Mouse (Mus musculus) retina, postnatal 7 days (tissue): ENCODE data around the gene Mef2a.

Experiments used
- DNase-seq: peaks from one replicate; pipeline ENCODE4 v3.0.0-alpha.2; 2012; ENCODE audit warnings: low read depth, low spot score

Gene Mef2a

DNA sequence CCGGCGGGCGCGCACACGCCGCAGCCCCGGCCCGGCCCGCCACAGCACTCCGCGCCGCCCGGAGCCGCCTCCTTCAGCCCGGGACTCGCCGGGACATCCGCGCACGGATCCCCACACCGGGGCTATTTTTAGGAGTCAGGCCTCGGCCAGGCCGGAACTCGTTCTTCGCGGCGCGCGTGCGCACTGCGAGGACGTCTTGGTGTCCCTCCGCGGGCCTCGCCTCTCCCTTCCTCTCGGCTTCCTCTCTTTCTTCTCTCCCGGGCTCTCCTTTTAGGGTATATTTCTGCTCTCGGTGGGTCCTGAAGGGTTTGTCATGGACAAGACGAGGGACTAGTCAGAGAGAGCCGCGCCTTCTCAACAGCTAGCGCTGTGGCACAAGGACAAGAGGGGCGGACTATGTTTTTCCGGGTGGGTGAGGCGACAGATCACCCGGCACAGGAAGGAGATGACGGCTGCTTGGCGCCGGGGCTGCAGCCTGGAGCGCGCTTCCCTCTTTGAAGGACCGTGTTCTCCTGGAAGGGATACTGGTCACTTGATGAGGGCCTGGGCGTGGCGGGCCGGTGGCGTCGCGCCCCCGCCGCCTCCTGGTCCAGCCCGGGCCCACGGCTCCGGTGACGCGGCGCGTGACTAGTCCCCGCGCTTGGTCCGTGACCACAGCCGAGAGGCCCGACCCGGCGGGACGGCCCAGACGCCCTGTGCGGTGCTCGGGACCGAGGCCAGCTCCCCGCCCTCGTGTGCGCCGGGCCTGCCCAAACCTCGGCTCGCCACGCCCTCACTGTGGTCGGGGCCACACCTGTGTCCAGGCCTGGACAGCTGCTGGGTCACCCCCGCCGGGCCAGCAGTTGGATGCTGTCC lies at the start of gene Mef2a:
Mef2a (minus strand) TSS at position 130 of the 855 bp plus-strand sequence.
- peak; percentile 93 for DNase-seq

DNA sequence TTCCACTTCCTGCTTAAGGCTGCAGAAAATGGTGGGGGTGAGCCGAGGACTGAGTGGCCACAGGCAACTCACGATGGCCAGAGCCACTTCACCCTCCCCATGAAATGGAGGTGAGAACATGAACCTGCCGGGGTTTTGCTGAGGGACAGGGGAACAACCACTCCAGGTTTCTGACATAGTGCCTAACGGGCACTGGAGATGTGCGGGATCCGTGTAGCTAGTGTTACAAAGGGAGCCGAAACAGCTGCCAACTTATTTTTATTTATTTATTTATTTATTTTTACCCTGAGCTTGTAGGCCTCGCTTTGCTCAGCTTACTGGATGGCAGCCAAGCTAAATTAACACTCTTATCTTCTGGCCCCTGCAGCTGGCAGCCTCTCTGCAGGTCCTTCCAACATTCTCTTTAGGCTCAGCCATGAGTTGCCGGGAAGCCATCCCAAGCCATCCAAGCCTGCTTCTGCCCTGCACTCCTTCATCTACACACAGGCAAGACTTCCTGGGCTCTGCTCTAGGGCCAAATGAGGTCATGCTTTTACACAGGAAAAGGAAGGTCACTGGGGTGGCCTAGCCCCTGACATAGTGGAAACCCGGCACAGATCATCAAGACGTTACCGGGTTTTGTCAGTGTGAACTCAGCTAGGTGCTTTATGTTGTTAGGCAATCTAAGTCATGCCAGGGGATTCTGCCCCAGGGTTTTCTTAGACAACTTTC lies 49.0 kb upstream of the Mef2a start:
- peak; percentile 24 for DNase-seq

DNA sequence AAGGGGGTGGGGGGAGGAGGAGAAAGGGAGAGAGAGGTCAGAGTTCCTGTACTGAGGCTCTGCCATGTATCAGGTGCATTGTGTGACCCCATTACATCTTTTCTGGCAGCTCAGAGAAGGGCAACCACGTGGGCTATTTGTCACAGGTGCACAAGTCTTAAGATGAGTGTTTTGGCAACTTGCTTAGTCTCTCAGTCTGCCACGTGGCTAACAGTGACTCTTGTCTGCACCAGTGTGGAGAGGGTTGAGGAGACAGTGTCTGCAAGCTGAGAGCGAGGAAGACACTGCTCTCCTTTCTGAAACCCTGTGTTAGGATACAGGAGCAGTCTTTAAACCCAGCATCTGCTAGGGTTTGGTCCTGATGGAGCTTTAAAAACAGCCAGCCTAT lies 48.4 kb upstream of the Mef2a start:
- DNase-seq = no peak

DNA sequence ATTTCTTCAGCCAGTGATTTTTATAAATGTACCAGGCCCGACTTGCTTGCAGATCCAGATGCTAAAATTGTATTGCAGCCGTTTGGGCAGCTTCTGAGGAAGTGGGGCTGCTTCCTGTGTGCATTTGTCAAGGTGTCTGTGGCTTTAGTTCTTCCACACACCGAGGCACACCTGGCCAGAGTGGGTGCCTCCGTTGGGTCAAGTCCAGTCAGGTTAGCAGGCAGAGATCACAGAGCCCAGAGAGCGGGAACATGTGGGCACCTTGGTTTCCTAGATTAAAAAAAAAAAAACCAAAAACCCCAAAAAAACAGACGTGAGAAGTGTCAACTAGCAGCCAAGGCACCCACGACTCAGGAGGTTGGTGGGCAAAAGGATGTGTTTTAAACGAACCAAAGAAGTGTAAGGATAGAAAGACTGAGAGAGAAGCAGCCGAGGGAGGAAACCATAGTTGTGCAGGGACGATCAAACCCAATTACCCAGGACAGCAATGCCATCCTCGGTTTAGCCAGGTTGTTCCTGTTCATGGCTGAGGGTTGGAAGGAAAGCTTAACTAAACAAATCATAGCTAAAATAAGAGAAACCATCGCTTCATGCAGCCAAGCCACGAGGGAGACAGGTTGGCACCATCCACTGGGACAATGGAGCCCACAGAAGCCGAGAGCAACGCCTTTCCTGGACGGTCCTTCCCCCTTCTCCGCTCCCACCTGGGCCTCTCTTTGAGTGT lies 47.1 kb upstream of the Mef2a start:
- DNase-seq = no peak

DNA sequence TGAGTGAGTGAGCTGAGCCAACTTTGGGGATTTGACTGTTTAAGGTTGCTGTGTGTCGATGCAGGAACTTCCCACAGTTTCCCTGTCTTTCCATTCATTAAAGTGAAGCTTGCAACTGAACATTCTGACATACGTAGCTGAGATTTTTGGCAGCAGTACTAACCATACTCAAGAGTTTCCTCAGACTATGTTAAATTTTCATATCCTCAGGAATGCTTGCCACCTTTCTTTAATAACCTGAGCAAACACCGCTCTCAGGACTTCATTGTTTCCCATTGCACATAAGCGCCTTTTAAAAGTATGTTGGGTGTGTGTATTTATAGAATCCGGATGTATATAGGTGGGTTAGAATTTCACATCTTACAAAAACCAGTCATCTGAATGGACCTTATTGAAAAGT lies 45.5 kb upstream of the Mef2a start:
- no peak for DNase-seq

DNA sequence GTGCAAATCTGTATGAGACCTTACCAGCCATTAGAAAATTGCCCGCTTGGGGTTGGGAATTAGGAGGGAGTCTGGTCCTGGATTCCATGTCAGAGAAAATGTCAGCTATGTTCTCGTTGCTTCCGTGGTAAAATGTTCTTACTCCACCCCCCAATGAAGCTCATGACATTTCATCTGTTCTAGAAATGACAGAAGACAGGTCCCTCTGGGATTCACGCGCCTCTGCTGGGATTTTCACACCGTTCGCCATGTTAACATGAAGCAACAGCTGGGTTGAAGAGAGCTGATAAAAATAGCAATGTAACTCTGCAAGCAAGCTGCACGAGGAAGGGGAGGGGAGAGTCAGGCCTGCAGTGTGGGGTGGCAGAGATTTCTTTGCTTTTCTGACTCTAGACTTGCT lies 42.1 kb upstream of the Mef2a start:
- DNase-seq = no peak

DNA sequence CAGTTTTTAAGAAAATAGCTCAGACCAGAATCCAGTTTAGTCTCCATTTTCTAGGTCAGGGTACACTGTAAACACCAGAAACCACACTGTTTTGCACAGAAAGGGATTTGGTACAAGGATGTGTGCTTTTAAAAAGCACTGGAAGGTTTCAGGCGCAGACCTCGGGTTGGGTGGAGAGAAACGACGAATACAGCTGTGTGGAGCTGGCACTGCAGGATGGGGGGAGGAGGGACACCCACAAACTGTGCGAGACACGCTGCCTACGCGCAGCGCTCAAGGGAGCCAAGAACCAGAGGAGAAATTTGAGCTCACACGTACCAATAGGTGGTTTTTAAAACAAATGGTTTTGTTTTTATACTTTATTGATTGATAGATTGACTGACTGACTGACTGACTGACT lies 40.0 kb upstream of the Mef2a start:
- DNase-seq = no peak

DNA sequence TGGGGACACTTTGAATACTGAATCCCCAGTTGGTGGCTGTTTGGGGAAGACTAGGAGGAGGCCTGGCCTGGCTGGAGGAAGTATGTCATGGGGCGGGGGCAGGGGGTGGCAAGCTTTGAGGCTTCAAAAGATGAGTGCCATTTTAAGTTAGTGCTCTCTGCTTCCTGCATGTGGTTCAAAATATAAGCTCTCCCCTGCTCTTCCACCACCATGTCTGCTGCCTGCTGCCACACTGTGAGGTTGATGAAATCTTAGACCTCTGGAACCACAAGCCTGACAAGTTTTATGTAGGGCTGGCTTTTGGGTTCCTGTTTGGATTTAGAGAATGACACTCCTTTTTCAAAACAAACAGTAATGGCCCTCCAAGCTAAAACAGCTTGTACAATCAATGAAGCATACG lies 34.4 kb upstream of the Mef2a start:
- no peak for DNase-seq

DNA sequence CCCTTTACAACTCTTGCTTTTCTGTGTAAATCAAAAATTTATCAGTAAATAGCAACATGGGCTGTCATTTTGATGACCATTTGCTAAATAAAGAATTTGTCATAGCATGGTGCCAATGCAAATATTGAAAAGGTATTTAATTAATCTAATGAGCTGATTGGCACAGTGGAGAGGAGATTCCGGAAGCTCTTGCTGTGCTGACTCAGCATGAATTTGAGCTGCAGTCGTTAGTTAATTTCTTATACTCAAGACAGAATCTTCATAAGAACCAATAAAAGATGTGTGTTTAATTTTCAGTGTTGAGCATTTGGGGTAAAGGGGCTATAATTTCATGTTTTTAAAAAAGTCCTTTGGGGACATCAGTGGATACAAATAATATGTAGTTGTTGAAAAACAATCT lies 31.5 kb upstream of the Mef2a start:
- no peak for DNase-seq

DNA sequence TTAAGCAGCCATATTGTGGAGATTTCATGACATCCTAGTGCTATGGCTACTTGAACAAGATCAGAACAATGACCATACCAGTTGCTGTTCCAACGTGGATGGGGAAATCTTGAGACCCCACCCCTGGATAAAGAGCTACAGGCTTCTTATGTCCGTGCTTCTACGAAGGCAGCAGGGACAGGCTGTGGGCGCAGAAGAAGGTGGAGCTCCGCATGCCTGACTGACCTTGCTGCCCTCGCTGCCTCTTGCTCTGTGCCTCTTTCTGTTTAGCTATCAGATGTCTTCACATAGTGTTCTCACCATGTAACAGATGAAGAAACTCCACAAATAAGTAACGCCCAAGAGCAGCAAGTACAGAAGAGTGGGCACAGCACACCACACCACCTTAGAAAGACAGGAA lies 29.7 kb upstream of the Mef2a start:
- DNase-seq = no peak

DNA sequence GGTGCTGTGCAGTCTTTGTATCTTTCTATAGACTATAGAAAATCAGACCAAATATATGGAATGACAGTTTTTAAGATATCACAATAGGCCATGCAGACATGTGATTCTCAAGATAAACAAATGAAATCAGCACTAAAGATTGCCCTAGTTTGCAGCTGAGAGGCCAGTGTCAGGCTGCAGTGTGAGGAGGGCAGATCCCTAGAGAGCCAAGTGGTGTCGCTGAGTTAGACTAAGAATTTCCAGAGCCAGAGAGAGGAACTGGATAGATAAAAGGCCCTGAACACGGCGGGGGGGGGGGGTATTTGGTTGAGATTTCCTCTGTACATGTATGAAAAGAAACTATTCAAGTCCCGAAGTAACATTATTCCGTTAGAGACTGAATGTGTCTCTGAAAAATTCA lies 28.7 kb upstream of the Mef2a start:
- no peak for DNase-seq

DNA sequence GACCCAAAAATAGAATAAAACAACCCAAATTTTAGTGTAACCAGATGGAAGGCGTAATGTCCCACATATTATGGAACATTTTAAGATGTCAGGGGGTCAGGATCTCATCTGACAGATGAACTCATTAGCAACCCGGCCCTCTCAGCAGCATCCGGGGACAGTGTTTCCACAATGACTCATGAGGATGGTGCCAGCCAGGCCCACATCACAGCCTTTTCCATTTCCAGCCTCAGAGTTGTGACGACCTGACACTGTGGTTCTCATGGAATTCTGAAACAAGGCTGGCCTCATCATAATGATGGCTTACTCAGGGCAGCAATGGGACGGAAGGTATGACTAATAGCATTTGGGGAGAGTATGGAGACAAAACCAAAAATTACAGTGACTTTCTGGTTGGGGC lies 18.1 kb upstream of the Mef2a start:
- DNase-seq = no peak

DNA sequence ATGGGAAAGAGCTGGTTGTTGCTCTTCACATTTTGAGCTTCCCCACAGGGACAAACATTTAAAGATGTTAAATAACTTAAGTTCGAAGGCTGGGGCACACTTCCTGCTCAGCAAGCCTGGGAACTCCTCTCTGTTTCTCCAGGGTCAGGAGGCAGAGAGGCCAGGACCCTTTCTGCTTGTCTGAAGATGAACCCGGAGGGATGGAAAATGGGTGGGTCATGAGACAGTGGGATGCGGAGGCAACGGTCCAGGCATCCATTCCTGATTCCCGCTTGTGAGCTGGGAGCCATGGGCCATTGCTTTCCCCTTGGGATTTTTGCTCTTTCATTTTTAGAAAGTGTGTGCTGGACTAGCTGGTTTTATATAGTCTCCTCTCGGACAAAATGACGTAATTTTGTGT lies 17.4 kb upstream of the Mef2a start:
- DNase-seq = no peak

DNA sequence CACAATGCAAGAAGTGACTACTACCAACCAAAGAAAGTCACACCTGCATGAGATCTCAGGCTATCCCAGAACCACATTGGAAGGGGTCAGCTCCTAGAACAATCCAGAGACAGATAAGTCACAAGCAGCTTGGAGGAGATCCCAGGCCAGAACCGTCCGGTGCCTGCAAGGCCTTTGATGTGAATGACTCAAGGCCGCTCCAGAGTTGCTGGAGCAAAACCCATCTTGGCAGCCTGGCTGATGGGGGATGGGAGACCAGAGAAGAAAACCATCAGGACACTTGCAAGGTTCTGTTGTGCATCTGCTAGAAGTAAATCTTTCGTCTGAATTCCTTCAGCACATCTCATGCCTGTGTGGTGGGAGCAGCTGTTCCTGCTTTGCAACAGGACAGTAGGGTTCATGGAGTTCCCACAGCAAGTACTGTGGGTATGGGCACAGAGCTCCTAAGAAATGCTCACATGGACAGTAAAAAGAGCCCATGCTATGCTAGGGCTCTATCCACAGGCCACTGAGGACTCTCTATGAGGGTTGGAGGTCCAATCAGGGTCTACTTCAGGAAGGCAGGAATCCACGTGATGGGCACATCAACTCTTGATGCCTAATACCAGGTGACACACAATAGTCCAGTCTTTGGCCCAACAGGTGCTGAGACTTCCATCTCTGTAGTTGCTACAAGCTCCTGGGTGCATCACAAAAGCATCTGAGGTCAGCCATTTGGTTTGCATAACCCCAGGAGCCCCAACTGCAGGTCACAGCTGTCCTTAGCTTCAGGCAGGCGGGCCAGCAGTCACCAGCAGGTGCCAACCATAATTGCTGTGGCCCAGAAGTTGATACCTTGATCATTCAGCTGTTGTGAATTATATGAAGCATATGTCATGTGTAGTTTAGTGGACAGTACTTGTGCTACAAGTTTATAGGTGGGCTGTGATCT lies 12.5 kb upstream of the Mef2a start:
- no peak for DNase-seq

DNA sequence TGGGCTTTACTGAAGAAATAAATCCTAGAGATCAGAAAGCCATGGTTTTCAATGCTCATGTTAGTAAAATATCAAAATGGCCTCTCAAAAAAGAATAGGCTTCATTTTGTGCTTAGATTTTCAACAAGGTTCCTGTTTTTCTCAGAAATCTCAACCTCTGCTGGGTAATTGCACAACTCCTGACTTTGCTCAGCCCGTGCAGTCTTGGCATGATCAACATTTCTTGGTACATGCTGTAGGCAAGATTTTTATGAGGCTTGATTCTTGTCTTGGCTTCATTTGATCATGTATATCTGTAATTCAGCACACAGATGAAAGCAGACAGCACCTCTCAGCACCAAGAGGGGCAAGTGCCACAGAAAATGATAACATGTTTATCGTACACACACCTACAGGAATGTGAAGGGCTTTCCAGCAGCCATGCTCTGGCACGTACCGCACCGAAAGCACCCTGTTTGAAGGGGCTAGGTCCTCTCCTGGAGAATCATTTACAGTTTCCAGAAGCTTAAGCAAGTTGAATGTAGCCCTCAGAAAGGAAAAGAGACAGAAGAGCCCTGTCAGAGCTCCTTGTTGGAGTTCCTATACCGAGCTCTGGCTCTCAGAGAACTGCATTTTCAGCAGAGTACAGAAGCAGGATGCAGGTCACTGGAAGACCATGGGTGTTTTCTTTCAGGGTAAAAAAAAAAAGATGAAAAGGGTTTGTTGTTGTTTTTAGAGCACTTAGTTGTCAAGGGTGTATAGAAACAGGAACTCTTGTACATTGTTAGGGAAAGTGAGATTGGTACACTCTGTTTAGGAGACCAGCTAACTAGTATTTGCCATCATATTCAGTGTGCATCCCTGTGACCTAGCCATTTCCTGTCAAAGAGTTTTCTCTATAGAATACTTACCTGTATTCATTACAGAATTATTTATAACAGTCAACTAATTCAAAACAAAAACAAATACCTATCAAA lies 7.8 kb upstream of the Mef2a start:
- DNase-seq = no peak

DNA sequence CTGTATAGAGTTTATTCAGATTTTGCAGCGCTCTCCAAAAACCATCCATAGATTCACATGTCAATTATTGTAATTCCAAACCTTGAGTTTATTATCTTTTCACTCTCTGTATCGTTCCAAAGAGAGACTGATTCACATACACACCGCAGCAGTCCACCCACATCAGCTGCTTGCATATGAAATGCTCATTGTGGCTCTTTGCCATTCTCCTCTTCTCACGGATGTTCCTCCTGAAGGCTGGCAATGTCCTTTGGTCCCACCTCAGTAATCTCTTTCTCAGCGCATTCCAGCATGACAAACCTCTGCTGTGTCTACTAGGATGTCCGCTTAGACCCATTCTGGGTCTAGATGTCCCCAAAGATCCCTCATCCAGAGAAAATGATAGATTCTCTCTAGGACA lies 4.1 kb upstream of the Mef2a start:
- DNase-seq = no peak

DNA sequence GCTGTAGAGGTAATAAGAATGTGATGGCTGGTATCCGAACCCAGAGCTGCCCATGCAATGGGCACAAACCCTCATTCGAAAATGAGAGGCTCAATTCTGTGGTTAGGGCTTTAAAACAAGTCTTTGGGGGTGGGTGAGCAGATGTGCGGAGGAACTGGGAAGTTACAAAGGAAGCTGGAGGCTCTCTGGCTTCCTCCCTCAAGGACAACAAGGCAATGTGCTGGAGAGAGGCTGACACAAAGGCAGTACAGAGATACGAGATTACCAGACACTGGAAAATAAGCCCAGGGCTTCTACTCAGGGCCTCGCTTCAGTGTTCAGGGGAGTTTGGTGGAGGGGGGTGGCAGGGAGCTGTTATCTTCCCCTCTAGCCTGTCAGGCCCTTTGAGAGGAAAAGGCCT lies 1.3 kb upstream of the Mef2a start:
- DNase-seq = no peak

DNA sequence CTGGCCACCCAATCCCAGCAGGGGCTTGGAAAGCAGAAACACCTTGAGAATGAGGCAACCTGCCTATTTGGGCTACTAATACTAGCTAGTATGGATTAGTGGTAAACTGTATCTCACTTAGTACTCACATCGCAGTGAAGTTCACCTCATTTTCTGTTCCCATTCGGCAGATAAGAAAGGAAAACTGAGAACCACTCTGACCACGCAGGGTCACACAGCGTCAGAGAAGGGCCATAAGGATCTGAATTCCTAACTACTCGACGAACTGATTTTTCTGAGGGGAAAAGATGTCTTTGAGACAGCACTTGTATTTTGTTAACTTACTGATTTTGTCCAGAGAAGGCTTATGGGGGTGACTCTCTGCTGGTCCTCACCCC lies 914 bp upstream of the Mef2a start:
- DNase-seq = no peak

DNA sequence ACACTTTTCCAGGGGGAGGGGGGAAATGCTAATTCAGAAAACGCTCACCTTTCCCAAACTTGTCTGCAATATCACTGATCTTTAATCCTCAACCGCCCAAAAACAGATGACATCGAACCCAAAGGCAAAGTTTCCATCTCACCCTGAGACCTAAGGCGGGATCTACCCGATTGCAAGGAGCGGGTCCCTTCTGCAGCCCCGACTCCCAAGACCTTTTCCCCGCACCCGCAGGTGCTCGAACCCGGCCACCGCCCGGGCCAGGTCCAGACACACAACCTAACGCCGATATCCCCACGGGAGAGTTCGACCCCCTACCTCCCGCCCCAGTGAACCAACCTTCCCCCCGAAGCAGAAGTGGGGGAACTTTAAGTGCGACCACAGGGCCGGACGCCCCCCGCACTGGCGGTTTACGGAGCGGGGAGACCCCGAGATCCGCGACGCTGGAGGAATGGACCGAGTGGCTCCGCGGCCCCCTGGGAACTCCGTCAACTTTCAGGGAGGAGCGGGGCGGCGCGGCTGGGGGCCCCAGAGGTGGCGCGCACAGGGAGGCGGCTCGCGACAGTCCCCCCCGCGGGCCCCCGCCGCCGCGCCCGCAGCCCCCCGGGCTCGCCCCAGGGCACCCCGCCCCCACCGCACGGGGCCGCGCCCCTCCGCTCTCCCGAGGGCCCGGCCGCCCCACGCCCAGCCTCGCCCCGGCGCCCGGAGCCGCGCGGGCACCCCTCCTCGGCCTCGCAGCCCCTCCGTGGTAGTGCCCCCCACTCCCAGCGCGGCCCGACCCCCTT lies 576 bp downstream of the Mef2a start:
- no peak for DNase-seq
